Mouse (Mus musculus): ENCODE measurements around the gene Lrch3.
"Not testable (repeated sequence)": the region's sequence is repeated elsewhere in the genome, so short reads cannot be mapped to it uniquely, and the experiment has no call there.

DNA sequence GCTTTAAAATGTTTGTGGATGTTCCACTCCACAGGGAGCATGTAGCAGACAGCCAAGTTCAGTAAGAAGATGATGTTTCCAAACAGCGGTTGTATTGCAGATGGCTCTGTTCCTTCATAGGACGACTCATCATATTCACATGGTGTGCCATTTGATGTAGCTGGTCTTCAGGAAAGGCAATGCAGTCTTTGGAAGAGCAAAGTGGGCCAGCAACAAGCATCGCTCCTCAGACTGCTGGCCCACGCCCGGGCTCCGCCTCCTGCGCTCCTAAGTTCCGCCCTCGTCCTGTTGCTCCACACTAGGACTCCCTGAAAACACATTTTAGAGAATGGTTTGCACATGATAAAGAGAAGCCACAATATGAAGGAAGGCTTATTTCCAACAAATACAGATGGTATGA, 12.7 kb downstream of the Lrch3 start:
- TF ChIP-seq CTCF, EP300 (IDR thresholded peaks at IDR 0.05; ENCODE audit: low read depth): not testable (repeated sequence)

All from heart, postnatal 0 days (tissue).